Mouse (Mus musculus) erythroblast, embryonic 14.5 days (primary cell): ENCODE data around the gene Adora3. TPM values are rescaled to one million over a fixed set of nuclear protein-coding genes. Genes with fewer than 3 reads are reported as not detected.

Experiments used
- H3K27me3 ChIP-seq: 2 replicates; pipeline ENCODE4 v1.6.1; 2012; ENCODE audit warnings: inconsistent platforms; ENCODE audit not compliant: control insufficient read depth
- H3K36me3 ChIP-seq: 2 replicates; pipeline ENCODE4 v1.6.1; 2012; ENCODE audit warnings: mild to moderate bottlenecking, inconsistent platforms; ENCODE audit not compliant: control insufficient read depth
- H3K4me1 ChIP-seq: 2 replicates; pipeline ENCODE4 v1.6.1; 2012; ENCODE audit warnings: inconsistent platforms; ENCODE audit not compliant: control insufficient read depth
- H3K4me3 ChIP-seq: replicated peaks from 2 replicates; pipeline ENCODE3; 2012; ENCODE audit warnings: moderate library complexity, mild to moderate bottlenecking, inconsistent platforms
- H3K9me3 ChIP-seq: 2 replicates; pipeline ENCODE4 v1.6.1; 2012; ENCODE audit warnings: low read length, inconsistent platforms, mixed read lengths; ENCODE audit not compliant: control insufficient read depth
- GATA1 ChIP-seq: IDR thresholded peaks from 2 replicates; pipeline ENCODE4 v1.6.1; 2012; ENCODE audit warnings: low read length, inconsistent platforms, mixed read lengths
- TAL1 ChIP-seq: IDR thresholded peaks from 3 replicates; pipeline ENCODE4 v1.6.1; 2012; ENCODE audit warnings: low read length, inconsistent platforms, mixed read lengths
- polyA plus RNA-seq: library from polyadenylated mRNA; stranded (reverse); fragments of >175 nt; gene quantifications from 2 replicates; pipeline ENCODE4 v1.2.3, GENCODE M21; 2012

Gene Adora3
- polyA plus RNA-seq, 1 experiment = not detected

DNA sequence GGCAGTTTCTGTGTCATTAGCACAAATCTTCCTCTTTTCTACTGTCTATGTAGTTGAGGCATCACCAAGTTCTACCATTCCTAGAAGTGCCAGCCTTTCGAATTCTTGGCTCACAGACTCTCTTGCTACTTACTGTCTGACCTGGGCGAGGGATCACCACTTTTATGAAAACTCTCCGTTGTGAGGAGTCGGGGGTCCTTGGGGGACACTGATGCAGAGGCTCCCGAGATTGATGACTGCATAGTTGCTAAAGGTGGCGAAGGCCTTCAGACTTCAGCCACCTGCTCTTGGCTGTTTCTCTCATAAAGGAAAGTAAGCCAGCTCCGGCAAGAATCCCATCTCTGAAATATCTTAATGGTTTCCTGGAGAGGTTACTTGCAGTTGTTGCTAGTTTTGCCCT is 11.4 kb downstream of the Adora3 start:
- Histone ChIP-seq H3K4me3 (no peak overlapping the region), H3K9me3 (no peaks in the 10 kb centered on the region), H3K36me3 (no peaks in the 10 kb centered on the region), H3K27me3 (peaks cover 3% of the 10 kb centered on the region; the same call in 1 of the 2 replicates), H3K4me1 (no peaks in the 10 kb centered on the region)
- TF ChIP-seq GATA1 (no peak), TAL1 (no peak)

DNA sequence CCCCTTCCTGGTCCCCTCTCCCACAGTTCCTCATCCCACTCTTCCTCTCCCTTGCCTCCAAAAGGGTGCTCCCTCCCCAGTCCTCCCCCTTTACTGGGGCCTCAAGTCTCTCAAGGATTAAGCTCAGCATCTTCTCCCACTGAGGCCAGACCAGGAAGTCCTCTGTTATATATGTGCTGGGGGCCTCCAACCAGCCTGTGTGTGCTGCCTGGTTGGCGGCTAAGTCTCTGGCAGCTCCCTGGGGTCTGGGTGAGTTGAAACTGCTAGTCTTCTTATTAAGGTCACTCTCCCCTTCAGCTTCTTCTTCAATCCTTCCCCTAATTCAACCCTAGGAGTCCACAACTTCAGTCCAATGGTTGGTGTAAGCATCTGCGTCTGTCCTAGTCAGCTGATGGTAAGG is 12.5 kb downstream of the Adora3 start:
- Histone ChIP-seq H3K9me3 (no peaks in the 10 kb centered on the region), H3K4me1 (no peaks in the 10 kb centered on the region), H3K36me3 (no peaks in the 10 kb centered on the region), H3K27me3 (no peaks in the 10 kb centered on the region; the same call in 1 of the 2 replicates), H3K4me3 (no peak overlapping the region)
- TF ChIP-seq TAL1 (no peak), GATA1 (no peak)

DNA sequence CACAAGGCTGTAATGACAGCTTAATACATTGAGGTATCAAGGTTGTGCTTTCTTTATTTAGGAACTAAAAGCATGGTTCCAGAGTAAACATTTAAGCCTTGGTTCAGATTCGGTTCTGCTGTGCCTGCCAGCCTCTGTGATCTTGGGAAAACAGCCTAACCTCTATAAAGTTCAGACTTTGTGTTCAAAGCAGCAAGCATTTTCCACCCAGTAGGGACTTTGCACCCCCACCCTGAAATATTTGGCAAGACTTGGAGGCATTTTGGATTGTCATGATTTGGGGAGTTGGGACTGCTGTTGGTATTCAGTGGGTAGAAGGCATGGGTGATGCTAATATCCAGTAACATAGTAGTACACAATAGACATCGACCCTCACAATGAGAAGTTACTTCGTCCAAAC is 18.3 kb downstream of the Adora3 start:
- H3K9me3 ChIP-seq = no peaks in the 10 kb centered on the region
- no peak for TF ChIP-seq GATA1
- TF ChIP-seq TAL1 = no peak; the same call in 2 of the 3 replicates
- H3K36me3 ChIP-seq = no peaks in the 10 kb centered on the region
- peaks cover 18% of the 10 kb centered on the region for H3K4me1 ChIP-seq
- peaks cover 7% of the 10 kb centered on the region for H3K27me3 ChIP-seq
- no peak overlapping the region for H3K4me3 ChIP-seq

DNA sequence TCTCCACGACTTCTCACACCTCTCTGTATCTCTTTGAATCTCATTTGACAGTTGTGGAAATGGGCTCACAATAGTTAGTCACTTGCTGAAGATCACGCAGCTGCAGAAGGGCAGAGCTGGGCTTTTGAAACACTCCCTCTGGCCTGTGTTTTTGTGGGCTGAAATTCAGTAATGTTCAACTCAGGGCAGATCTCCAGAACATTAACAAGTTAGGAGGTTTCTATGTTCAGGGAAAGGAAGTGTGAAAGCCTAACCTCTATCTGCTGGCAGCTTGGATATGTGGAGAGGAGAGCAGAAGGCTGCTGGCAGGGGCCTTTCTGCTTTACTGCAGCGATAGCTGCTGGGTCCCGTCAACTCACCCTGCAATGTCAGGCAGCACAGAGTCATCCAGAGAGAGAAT is 19.6 kb downstream of the Adora3 start:
- H3K4me1 ChIP-seq = peaks cover 29% of the 10 kb centered on the region
- no peak for TF ChIP-seq GATA1
- no peak for TF ChIP-seq TAL1

DNA sequence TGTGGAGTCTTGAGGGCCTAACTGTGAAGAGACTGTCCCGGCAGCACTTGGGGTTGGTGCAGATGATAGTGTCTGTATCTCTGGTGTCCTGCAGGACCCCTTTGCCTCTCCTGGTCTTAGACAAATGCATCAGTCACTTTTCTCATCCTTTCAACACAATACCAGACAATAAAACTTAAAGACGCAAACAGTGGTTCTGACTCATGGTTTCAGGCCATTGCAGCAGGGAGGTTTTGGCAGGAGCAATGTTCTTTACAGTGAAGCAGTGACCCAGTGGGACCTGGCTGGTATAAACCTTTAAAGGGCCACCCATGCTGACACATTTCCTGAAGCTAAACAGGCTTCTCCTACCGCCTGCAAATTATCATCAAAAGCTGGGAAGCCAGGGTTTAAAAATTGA is 20.5 kb downstream of the Adora3 start:
- no peaks in the 10 kb centered on the region for H3K36me3 ChIP-seq
- TF ChIP-seq GATA1 (no peak), TAL1 (no peak)
- H3K27me3 ChIP-seq = peaks cover 18% of the 10 kb centered on the region
- H3K4me3 ChIP-seq = no peak overlapping the region
- peaks cover 29% of the 10 kb centered on the region for H3K4me1 ChIP-seq
- no peaks in the 10 kb centered on the region for H3K9me3 ChIP-seq

More for the DNA sequence above, 19.6 kb downstream of the Adora3 start:
- Histone ChIP-seq H3K27me3 (peaks cover 18% of the 10 kb centered on the region), H3K4me3 (no peak overlapping the region), H3K9me3 (no peaks in the 10 kb centered on the region), H3K36me3 (no peaks in the 10 kb centered on the region)

DNA sequence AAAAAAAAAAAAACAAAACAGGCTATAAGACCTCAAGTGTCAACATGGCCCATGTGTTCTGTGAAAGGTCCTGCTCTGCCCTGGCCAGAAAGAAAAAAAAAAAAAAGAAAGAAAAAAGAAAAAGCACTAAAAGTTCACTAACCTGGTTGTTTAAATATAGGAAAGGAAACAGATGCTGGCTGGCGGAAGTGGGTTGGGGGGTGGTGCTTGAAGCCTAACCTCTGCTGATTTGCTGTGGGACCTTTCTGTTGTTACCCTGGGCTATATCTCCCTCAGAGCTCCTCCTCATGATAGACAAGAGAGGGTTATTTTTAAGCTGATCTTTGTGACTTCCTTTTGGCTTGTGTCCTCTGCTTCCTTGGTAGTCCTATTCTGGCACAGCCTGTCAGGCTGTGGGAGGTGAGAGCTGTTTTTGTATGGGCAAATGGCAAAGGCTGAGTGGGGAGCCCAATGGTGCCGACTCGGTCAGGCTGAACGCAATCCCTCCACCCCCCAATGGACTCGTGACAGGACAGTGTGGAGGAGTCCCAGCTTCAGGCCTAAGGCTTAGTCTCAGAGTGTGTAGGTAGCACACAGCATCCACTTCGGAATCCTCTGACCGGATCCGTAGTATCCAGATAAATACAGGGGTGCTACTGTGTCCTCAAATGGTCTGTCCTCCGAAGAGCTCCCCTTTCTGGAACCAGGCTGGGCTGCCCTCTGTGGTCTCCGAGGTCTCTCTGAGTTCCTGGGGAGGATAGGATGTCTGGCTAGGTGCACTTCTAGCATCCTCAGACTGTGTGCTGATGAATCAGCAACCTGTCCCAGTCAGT is 21.3 kb downstream of the Adora3 start:
- Histone ChIP-seq H3K4me1 (peaks cover 29% of the 10 kb centered on the region), H3K9me3 (no peaks in the 10 kb centered on the region), H3K36me3 (no peaks in the 10 kb centered on the region), H3K4me3 (no peak overlapping the region), H3K27me3 (peaks cover 18% of the 10 kb centered on the region)
- TF ChIP-seq GATA1 (no peak), TAL1 (no peak)

DNA sequence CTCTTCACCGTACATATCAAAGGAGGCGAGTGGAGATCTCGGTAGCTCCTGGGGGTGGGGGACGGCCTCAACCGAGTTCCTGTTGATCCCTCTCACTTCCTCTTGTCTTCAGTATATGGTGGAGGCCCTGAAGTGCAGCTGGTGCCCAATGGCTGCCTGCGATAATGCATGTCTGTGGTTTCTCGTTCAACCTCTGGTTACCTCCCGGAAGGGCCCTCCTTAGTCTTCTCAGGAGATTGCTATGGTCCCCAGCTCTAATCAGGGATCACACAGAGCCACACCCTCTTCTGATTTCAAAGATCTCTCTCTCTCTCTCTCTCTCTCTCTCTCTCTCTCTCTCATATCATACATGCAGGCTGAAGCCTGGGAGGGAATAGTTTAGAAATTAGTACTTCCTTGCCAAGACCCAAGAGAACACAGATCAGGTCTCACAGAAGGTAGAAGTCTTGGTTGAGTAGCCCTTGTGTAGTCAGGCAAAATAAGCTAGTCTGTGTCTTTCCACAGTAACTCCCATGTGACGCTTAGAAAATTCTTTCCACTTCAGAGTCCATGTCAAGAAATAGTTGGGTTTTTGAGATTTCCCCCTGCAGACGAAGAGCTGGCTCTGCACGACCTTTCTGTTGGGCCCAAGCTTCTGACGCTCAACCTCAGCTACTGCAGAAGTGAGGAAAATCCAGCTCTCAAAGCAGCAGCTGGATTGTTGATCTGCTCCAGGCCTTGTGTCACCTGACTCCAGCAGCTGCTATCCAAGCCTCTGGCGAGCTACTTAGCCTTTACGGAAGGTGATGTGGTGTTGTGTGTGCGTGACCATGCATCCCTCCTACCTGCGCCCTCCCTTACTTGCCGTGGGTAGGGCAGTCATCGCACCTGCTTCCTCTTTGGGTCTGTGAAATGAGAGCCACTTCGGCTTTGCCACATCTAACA is 22.2 kb downstream of the Adora3 start:
- Histone ChIP-seq H3K36me3 (no peaks in the 10 kb centered on the region), H3K27me3 (peaks cover 18% of the 10 kb centered on the region), H3K4me1 (peaks cover 29% of the 10 kb centered on the region), H3K9me3 (no peaks in the 10 kb centered on the region), H3K4me3 (no peak overlapping the region)
- TF ChIP-seq GATA1 = no peak
- TF ChIP-seq TAL1 = no peak

DNA sequence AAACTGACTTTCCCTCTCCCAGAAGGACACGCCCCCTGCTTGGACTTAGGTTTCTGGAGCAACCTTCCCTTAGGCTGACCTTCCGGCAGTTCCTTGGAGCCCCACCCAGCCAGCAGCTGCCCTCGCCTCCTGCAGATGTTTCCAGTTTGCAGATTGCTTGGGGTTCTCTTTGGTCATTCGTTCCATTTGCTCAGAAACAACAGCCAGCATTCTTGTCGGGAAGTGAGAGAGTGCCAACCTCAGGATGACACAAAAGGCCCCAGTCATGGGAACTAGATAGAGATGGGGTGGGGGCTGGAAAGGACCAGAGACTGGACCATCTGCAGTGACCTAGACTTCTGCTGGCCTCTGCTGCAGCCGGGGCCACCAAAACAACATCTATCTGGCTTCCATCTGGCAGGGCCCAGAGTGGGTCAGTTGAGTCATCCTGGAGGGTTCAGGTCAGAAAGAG is 23.3 kb downstream of the Adora3 start:
- H3K9me3 ChIP-seq = no peaks in the 10 kb centered on the region
- TF ChIP-seq GATA1 (no peak), TAL1 (no peak)
- H3K27me3 ChIP-seq = peaks cover 18% of the 10 kb centered on the region
- no peak overlapping the region for H3K4me3 ChIP-seq
- peaks cover 29% of the 10 kb centered on the region for H3K4me1 ChIP-seq
- H3K36me3 ChIP-seq = no peaks in the 10 kb centered on the region
